Mouse (Mus musculus) embryonic facial prominence, embryonic 10.5 days (tissue): ENCODE data around the gene Cpvl. TPM values are rescaled to one million over a fixed set of nuclear protein-coding genes. Genes with fewer than 3 reads are reported as not detected.

Experiments
- DNase-seq: peaks from one replicate; pipeline ENCODE4 v3.0.0-alpha.2; 2017; ENCODE audit warnings: low spot score
- H3K27ac ChIP-seq: fragments of 300-500 bp; sonication (generic); replicated peaks from 2 replicates; pipeline ENCODE4 v1.5.1; 2016; ENCODE audit warnings: mild to moderate bottlenecking
- H3K27me3 ChIP-seq: fragments of 300-500 bp; sonication (generic); replicated peaks from 2 replicates; pipeline ENCODE4 v1.6.1; 2016; ENCODE audit warnings: low read depth, mild to moderate bottlenecking; ENCODE audit not compliant: poor library complexity, severe bottlenecking
- H3K36me3 ChIP-seq: fragments of 300-500 bp; sonication (generic); replicated peaks from 2 replicates; pipeline ENCODE4 v1.6.1; 2016; ENCODE audit warnings: mild to moderate bottlenecking, moderate library complexity
- H3K4me1 ChIP-seq: fragments of 300-500 bp; sonication (generic); 2 replicates; pipeline ENCODE4 v1.6.1; 2016
- H3K4me3 ChIP-seq: fragments of 300-500 bp; sonication (generic); 2 replicates; pipeline ENCODE4 v1.5.1; 2016; ENCODE audit warnings: mild to moderate bottlenecking, moderate library complexity
- H3K9me3 ChIP-seq: fragments of 300-500 bp; sonication (generic); 2 replicates; pipeline ENCODE4 v1.6.1; 2016; ENCODE audit warnings: mild to moderate bottlenecking
- WGBS: fragments of 180-500 bp; shearing (Covaris S2); methylation state at CpG from one replicate; pipeline ENCODE4 v1.1.7; 2016; 5-methylcytosine and 5-hydroxymethylcytosine counted together
- polyA plus RNA-seq: library from polyadenylated mRNA; unstranded; fragments of >200 nt; fragmentation: Nextera tagmentation; extraction: Ambion mirVana; gene quantifications from 2 replicates; pipeline ENCODE4 v1.2.1, GENCODE M21; 2016

Gene Cpvl
- polyA plus RNA-seq, 1 experiment from 2014 or later, result 0.22 TPM

DNA sequence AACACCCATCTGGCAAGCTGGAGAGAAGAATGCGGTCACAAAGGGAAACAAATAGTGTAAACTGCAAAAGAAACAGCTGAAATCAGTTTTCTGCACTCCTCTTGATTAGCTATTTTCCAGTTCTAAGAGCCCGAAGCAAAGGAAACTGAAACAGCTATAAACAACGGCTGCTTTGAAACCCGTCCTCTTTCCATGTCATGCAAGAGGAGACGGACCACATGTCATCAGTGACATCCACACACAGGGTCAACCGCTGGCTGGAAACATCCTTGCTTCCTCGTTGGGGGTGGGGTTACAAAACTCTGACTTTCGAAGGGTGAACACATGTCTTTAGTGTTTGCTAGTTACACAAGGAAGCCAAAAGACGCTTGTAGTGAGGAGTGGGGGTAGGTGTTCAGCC lies 27.6 kb downstream of the Cpvl start:
- WGBS, result 30% methylated on average over 9 of the region's 9 CpGs
- no peaks in the 10 kb centered on the region for H3K36me3 ChIP-seq
- peaks cover 54% of the 10 kb centered on the region for H3K4me1 ChIP-seq
- H3K27me3 ChIP-seq, result 0 out of 2 replicates have a peak, but pooled peaks cover 9% of the 10 kb centered on the region
- peak overlapping the region; percentile 66 for H3K27ac ChIP-seq
- no peaks in the 10 kb centered on the region for H3K9me3 ChIP-seq
- no peak overlapping the region for H3K4me3 ChIP-seq
- DNase-seq, result peak; percentile 40

DNA sequence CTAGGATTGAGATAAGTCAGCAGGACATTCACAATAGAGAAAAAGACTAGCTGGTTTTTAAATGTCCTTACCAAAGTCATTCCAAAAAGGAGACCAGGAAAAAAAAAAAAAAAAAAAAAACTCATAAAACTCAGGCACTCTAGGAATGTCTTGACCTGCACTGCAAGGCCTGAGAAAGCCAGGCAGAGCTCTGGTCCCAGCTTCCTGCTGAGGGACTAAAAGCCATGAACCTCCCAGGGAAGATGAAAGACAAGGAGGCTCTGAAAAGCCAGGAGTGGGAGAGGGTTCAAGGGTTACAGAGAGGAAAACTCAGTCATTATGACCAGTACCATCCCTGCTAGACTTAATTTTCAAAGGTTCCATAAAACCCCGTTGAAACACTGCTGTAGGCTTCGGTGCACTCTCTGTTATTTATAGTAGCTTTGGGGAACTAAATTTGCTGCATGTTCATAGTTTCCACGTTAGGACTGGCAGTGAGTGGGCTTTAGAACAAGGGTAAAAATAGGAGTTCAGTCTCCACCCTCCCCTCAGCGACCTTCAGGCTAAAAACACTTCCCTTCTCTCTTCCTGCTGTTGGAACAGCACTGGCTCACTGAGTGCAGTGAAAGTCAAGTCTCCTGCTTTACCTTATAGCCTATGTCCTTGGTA lies 30.0 kb downstream of the Cpvl start:
- Histone ChIP-seq H3K4me3 (no peak overlapping the region), H3K27ac (no peak overlapping the region), H3K36me3 (no peaks in the 10 kb centered on the region), H3K9me3 (no peaks in the 10 kb centered on the region), H3K27me3 (no peaks in the 10 kb centered on the region), H3K4me1 (peaks cover 60% of the 10 kb centered on the region)
- WGBS, result 33% methylated on average over 4 of the region's 4 CpGs
- DNase-seq, result no peak

DNA sequence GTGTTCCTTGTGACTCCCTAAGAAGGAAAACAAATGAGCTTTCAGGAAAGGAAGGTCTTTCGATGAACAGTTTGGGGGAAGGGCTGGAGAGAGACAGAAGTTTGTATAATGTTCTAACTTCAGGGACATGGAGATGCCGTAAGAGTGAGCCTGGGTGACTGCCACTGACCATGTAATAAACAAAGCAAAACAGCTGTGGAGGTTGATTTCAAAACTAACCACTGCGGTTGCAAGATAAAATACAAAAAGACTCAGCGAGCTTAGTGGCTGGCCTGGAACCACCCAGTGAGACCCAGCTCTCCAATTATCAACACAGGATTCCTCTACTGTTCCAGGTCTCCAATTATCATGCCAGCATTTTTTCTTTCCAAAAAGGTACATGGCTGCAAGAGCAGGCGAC lies 33.6 kb downstream of the Cpvl start:
- H3K36me3 ChIP-seq, result no peaks in the 10 kb centered on the region
- peaks cover 64% of the 10 kb centered on the region for H3K4me1 ChIP-seq
- H3K4me3 ChIP-seq, result no peak overlapping the region
- 80% methylated on average over 5 of the region's 5 CpGs for WGBS
- DNase-seq, result no peak
- H3K9me3 ChIP-seq, result no peaks in the 10 kb centered on the region
- H3K27me3 ChIP-seq, result no peaks in the 10 kb centered on the region
- H3K27ac ChIP-seq, result no peak overlapping the region

DNA sequence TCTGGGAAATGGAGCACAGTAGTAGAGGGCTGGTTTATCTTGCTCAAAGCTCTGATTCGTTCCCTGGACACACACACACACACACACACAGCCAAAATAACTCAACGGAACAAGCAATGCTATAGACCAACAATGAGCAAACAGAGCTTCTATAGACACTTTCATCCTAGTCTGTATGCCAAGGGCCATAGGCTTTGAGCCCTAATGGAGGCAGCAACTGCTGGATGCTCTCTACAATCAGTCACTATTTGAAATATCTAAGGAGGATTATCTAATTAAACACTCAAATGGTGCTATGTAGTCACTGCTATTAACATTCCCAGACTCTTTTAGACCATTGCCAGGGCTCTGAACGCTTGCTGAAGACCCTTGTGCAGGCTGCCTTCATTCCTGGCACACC lies 34.1 kb downstream of the Cpvl start:
- Histone ChIP-seq H3K9me3 (no peaks in the 10 kb centered on the region), H3K36me3 (no peaks in the 10 kb centered on the region), H3K4me3 (no peak overlapping the region), H3K27me3 (no peaks in the 10 kb centered on the region), H3K27ac (peak overlapping the region; percentile 21; the same call in 1 of the 2 replicates), H3K4me1 (peaks cover 66% of the 10 kb centered on the region)
- no peak for DNase-seq
- 67% methylated on average over 3 of the region's 3 CpGs for WGBS

DNA sequence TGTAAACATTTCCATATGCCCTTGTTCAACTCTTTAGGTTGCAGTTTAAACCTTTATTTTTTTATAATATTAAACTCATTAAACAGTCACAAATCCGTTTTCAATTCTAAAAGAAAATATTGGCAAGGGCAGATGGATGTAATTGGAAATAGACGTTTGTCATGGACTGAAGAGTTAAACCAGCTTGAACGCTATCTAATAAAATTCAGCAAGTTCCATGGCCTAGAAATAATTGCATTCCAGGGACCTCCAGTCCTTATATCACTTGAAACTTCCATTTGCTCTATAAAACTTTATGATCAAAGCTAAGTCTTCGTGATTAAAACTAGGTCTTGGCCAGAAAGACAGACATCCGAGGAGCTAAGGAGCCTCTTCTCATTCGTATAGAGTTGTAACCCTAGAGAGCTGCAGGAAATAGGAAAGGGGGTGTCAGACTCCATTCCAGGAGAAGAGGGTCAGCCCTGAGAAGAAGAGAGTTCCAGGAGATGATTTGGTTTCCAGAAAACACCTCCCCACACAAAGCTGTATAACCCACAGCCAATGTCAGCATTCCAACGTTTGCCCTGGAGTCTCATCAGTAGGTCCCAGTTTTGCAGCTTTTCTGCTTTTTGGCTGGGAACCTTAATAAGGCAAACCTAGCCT lies 36.2 kb downstream of the Cpvl start:
- H3K4me3 ChIP-seq, result no peak overlapping the region
- H3K4me1 ChIP-seq, result peaks cover 61% of the 10 kb centered on the region
- no peaks in the 10 kb centered on the region for H3K36me3 ChIP-seq
- 0 out of 2 replicates have a peak overlapping the region, but pooled peaks have one; percentile 20 for H3K27ac ChIP-seq
- H3K27me3 ChIP-seq, result no peaks in the 10 kb centered on the region
- DNase-seq, result no peak
- WGBS, result 71% methylated on average over 7 of the region's 7 CpGs
- H3K9me3 ChIP-seq, result no peaks in the 10 kb centered on the region

DNA sequence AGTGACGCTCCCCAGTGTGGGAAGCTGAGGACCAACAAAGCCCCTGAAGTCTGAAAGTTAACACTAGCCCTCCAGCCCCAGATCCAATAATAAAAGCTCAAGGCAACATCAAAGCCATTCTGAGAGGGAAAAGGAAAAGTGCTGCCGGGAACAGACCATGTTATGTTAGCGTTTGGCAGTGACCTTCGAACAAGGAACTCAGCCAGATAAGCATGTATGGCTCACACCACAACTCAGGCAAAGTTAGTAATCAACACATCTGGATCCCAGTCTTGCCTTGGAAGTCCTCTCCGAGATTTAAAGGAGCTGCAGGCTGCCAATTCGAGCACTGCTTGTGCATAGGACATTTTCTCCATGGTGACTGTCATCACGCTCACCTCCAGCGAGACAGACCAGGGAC lies 38.7 kb downstream of the Cpvl start:
- 49% methylated on average over 8 of the region's 8 CpGs for WGBS
- 0 out of 2 replicates have a peak, but pooled peaks cover 8% of the 10 kb centered on the region for H3K27me3 ChIP-seq
- 0 out of 2 replicates have a peak overlapping the region, but pooled peaks have one; percentile 20 for H3K27ac ChIP-seq
- no peaks in the 10 kb centered on the region for H3K36me3 ChIP-seq
- H3K4me3 ChIP-seq, result no peak overlapping the region
- no peaks in the 10 kb centered on the region for H3K9me3 ChIP-seq
- peaks cover 52% of the 10 kb centered on the region for H3K4me1 ChIP-seq
- DNase-seq, result no peak

DNA sequence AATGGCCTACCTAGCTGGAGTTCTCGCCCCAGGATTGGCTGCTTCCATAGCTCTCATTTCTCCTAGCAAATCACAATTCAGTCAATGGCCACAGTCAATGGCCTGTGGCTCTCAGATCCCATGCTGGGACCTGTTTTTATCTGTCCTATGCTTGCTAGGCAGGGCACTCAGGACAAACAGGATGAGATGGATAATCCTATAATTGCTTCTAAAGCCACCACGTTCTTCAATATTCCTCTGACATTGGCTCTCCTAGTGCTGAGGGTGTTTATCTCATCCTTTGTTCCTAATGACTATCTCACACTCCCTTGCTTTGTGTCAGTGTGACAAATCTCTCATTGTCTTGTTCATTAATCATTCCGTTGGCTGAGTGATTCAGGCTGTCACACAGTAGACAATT lies 39.5 kb downstream of the Cpvl start:
- Histone ChIP-seq H3K27ac (no peak overlapping the region), H3K36me3 (no peaks in the 10 kb centered on the region), H3K4me1 (peaks cover 44% of the 10 kb centered on the region), H3K9me3 (no peaks in the 10 kb centered on the region), H3K27me3 (0 out of 2 replicates have a peak, but pooled peaks cover 8% of the 10 kb centered on the region), H3K4me3 (no peak overlapping the region)
- DNase-seq, result no peak
- WGBS, result 20% methylated on average over 3 of the region's 3 CpGs

DNA sequence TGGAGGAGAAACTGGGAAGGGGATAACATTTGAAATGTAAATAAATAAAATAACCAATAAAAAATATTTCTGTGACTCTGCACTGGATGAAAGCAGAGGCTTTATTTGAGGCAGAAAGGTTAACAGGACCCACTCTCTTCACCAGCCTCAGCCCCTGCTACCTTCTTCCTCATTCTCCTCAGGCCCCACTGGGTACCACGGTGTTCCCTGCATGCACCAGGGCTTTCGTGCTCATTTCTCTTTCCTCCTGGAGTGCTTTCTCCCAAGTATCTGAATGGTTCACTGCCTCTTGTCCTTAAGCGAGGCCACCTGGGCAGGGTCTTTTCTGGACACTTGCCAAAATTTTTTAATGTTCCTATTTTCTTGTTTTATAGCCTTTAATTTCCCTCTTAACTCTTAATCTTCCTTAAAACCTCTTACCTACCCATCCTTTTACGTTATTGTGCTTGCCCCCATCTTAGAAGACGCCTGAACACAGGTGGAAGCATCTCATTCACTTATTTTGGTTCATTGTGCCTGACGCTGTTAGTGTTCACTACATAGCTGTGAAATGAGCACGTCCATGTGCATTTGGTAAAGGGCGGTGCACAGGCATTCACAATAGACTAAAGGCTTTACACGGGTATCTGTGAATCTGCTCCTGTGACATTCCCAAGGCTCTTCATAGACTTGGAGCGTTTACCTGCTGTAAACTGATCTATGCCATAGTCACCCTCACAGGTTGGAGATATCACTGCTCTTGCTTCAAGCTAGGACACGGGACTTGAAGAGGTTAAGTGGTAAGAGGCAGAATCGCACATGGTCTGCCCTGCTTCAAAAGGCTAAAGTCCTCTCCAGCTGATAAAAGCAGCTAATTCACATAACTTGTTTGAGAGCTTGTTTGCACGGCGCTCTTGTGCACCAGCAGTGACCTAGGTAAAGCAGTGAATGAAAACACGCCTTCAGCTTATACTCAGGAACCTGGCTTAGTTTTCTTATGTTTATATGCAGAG lies 41.0 kb downstream of the Cpvl start:
- Histone ChIP-seq H3K4me3 (no peak overlapping the region), H3K27me3 (0 out of 2 replicates have a peak, but pooled peaks cover 8% of the 10 kb centered on the region), H3K4me1 (peaks cover 35% of the 10 kb centered on the region), H3K27ac (no peak overlapping the region), H3K36me3 (no peaks in the 10 kb centered on the region), H3K9me3 (no peaks in the 10 kb centered on the region)
- no peak for DNase-seq
- 83% methylated on average over 15 of the region's 15 CpGs for WGBS

DNA sequence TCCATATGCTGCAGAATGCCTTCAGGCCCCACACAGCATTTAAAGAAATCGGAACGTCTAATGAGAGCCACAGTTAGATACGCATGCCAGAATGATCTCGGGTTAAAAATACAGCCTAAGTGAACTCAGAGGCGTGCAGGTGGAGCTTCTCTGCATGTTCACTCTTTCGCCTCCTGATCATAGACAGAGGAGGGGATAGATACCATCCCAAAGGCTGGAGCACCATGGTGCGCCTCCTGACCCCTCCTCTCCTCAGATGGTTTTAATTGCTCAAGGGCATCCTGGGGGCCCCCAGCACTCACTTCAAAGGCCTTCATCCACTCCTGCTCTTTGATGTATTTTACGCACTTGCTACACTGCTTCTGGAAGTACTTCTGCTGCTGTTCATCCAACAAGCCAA lies 46.9 kb downstream of the Cpvl start:
- no peaks in the 10 kb centered on the region for H3K36me3 ChIP-seq
- no peaks in the 10 kb centered on the region for H3K9me3 ChIP-seq
- H3K27me3 ChIP-seq, result 0 out of 2 replicates have a peak, but pooled peaks cover 2% of the 10 kb centered on the region
- H3K4me1 ChIP-seq, result peaks cover 20% of the 10 kb centered on the region
- H3K27ac ChIP-seq, result no peak overlapping the region
- 43% methylated on average over 8 of the region's 8 CpGs for WGBS
- no peak overlapping the region for H3K4me3 ChIP-seq
- DNase-seq, result peak; percentile 56

DNA sequence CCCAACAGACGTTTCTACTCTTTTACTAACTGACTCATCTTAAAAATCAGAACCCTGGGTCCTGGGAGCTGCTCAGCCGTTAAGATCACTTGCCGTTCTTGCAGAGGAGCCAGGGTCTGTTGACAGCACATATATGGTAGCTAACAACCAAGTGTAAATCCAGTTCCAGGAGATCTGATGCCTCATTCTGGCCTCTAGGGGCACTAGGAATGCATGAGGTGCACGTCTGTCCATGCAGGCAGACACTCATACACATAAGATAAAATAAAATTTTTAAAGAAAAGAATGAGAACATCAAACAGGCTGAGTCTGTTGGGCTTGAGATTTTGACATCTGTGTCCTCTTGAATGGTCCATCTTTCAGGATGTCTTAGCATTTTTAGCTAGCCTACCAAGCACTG lies 48.6 kb downstream of the Cpvl start:
- H3K4me1 ChIP-seq, result peaks cover 20% of the 10 kb centered on the region
- no peaks in the 10 kb centered on the region for H3K27me3 ChIP-seq
- no peak overlapping the region for H3K27ac ChIP-seq
- H3K9me3 ChIP-seq, result no peaks in the 10 kb centered on the region
- no peak overlapping the region for H3K4me3 ChIP-seq
- no peaks in the 10 kb centered on the region for H3K36me3 ChIP-seq
- WGBS, result 70% methylated on average over 4 of the region's 4 CpGs
- no peak for DNase-seq

DNA sequence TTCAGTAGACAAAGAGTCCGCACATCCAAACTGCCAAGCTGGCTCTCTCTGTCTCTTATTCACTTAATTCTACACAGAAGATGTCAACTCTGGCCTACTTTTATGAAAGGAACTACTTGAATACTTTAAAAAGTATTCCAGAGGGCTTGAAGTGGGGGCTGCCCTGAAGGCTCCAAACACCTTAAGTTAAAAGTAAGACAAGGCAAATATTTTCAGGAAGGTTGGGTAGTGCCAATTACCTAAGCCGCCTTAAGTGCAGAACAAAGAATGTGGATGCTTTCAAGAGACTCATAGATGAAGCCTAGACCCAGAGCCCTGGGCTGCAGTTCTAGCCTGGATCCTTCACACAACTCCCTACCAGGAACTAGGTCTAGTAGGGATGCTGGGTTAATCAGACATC lies 52.3 kb downstream of the Cpvl start:
- H3K4me3 ChIP-seq, result no peak overlapping the region
- H3K9me3 ChIP-seq, result no peaks in the 10 kb centered on the region
- no peak for DNase-seq
- no peak overlapping the region for H3K27ac ChIP-seq
- 89% methylated on average over 2 of the region's 2 CpGs for WGBS
- H3K36me3 ChIP-seq, result no peaks in the 10 kb centered on the region
- peaks cover 9% of the 10 kb centered on the region for H3K4me1 ChIP-seq
- no peaks in the 10 kb centered on the region for H3K27me3 ChIP-seq

DNA sequence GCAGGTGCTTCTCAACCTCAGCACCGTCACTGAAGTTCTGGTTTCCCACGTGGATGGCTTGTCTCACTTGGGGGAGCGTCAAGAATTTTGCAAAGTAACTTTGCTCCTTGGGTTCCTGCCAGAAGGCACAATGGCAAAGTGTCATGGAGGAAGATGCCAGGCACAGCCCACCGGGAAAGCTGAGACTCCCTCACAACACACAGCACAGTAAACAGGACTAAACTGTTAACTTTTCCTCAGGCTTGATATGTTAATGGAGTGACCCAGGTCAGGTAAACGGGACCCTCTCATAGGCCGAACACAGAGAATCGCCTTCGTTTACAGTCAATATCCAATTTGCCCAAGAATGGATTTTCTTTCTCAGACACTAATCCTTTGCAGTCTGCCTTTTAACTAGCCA lies 53.3 kb downstream of the Cpvl start:
- no peak overlapping the region for H3K4me3 ChIP-seq
- H3K9me3 ChIP-seq, result no peaks in the 10 kb centered on the region
- H3K27me3 ChIP-seq, result no peaks in the 10 kb centered on the region
- no peak for DNase-seq
- H3K4me1 ChIP-seq, result no peaks in the 10 kb centered on the region
- H3K27ac ChIP-seq, result no peak overlapping the region
- no peaks in the 10 kb centered on the region for H3K36me3 ChIP-seq
- 51% methylated on average over 8 of the region's 8 CpGs for WGBS
